Mouse (Mus musculus) midbrain, postnatal 0 days (tissue): Measurements from ENCODE around the gene Mblac1. TPM values are rescaled to one million over a fixed set of nuclear protein-coding genes. Genes with fewer than 3 reads are reported as not detected.

Source experiments
- ATAC-seq: fragments of 200-750 bp; cut with Nextera tagmentation; 2 replicates; pipeline ENCODE4 v1.8.0; 2017; ENCODE audit warnings: moderate number of reproducible peaks, mild to moderate bottlenecking, moderate TSS enrichment, moderate library complexity; ENCODE audit not compliant: low FRiP score
- DNase-seq: peaks from one replicate; pipeline ENCODE4 v3.0.0-alpha.2; 2015; ENCODE audit warnings: low spot score
- H3K27ac ChIP-seq: fragments of 300-500 bp; sonication (generic); 2 replicates; pipeline ENCODE4 v1.5.1; 2014; ENCODE audit warnings: low read depth, mild to moderate bottlenecking, low read length, mixed read lengths
- H3K27me3 ChIP-seq: fragments of 300-500 bp; sonication (generic); 2 replicates; pipeline ENCODE4 v1.6.1; 2014; ENCODE audit warnings: low read length, control low read depth, mixed read lengths; ENCODE audit not compliant: insufficient read depth
- H3K36me3 ChIP-seq: fragments of 300-500 bp; sonication (generic); 2 replicates; pipeline ENCODE4 v1.6.1; 2014; ENCODE audit warnings: low read length, control low read depth, mixed read lengths; ENCODE audit not compliant: insufficient read depth
- H3K4me1 ChIP-seq: fragments of 300-500 bp; sonication (generic); 2 replicates; pipeline ENCODE4 v1.6.1; 2014; ENCODE audit warnings: mild to moderate bottlenecking, control low read depth, antibody characterized with exemption, low read length, mixed read lengths; ENCODE audit not compliant: insufficient read depth
- H3K4me2 ChIP-seq: fragments of 300-500 bp; sonication (generic); 2 replicates; pipeline ENCODE4 v1.6.1; 2014; ENCODE audit warnings: low read depth, mild to moderate bottlenecking, low read length, mixed read lengths; ENCODE audit not compliant: poor library complexity, severe bottlenecking
- H3K4me3 ChIP-seq: fragments of 300-500 bp; sonication (generic); 2 replicates; pipeline ENCODE4 v1.5.1; 2014; ENCODE audit warnings: low read depth, mild to moderate bottlenecking, low read length, moderate library complexity
- H3K9ac ChIP-seq: fragments of 300-500 bp; sonication (generic); replicated peaks from 2 replicates; pipeline ENCODE4 v1.6.1; 2014; ENCODE audit warnings: mild to moderate bottlenecking, low read length, moderate library complexity, mixed read lengths; ENCODE audit not compliant: poor library complexity, severe bottlenecking
- H3K9me3 ChIP-seq: fragments of 300-500 bp; sonication (generic); 2 replicates; pipeline ENCODE4 v1.6.1; 2016; ENCODE audit warnings: low read length, control low read depth
- CTCF ChIP-seq: IDR thresholded peaks from 2 replicates; pipeline ENCODE4 v1.5.1; 2016; ENCODE audit warnings: antibody characterized with exemption, mild to moderate bottlenecking
- WGBS: fragments of 180-500 bp; shearing (Covaris S2); extraction: QIAGEN DNeasy Blood & Tissue Kit; methylation state at CpG from one replicate; pipeline ENCODE4 v1.1.7; 2014; 5-methylcytosine and 5-hydroxymethylcytosine counted together
- polyA plus RNA-seq: library from polyadenylated mRNA; unstranded; fragments of >200 nt; fragmentation: Nextera tagmentation; extraction: Ambion mirVana; gene quantifications from 2 replicates; pipeline ENCODE4 v1.2.1, GENCODE M21; 2015
- total RNA-seq: library from RNA; depleted of rRNA; stranded (reverse); fragments of >200 nt; gene quantifications from 2 replicates; pipeline ENCODE4 v1.2.3, GENCODE M21; 2014

The Mblac1 gene
- total and polyA plus RNA-seq, 2 experiments from 2014 or later, result 11.2 to 15.6 TPM

- WGBS, result 0% methylated on average over 31 of the region's 31 CpGs
- ATAC-seq, result peak; percentile 87
These were observed 7.0 kb upstream of the Mblac1 start, which contains the start of the genes Taf6 and Cnpy4 for GRCm38 (mm10) chr5:138186950-138187638. Gene Taf6 (minus strand): TSS chr5:138187451. Gene Cnpy4 (plus strand): TSS chr5:138187485.

GRCm38 (mm10) chr5:138187661-138188306, 6.3 kb upstream of the Mblac1 start:
- Histone ChIP-seq H3K4me2 (peak overlapping the region; percentile 70), H3K9me3 (no peaks in the 10 kb centered on the region), H3K36me3 (peaks cover 25% of the 10 kb centered on the region; the same call in 1 of the 2 replicates), H3K27ac (peak overlapping the region; percentile 69; the same call in 1 of the 2 replicates), H3K27me3 (no peaks in the 10 kb centered on the region), H3K9ac (peak overlapping the region; percentile 72), H3K4me1 (no peaks in the 10 kb centered on the region), H3K4me3 (peak overlapping the region; percentile 65)
- DNase-seq, result peak; percentile 92
- no peak for TF ChIP-seq CTCF
- under 1% methylated on average over 10 of the region's 10 CpGs for WGBS
- peak; percentile 84 for ATAC-seq

More at GRCm38 (mm10) chr5:138186950-138187638, 7.0 kb upstream of the Mblac1 start, which contains the start of the genes Taf6 and Cnpy4:
- Histone ChIP-seq H3K9me3 (no peaks in the 10 kb centered on the region), H3K4me2 (peak within 1 kb of the TSS; percentile 70), H3K4me3 (peak within 1 kb of the TSS; percentile 65), H3K4me1 (no peaks in the 10 kb centered on the region), H3K27me3 (no peaks in the 10 kb centered on the region), H3K9ac (peak within 1 kb of the TSS; percentile 77), H3K27ac (peak within 1 kb of the TSS; percentile 76), H3K36me3 (peaks cover 26% of the 10 kb centered on the region)
- DNase-seq, result peak; percentile 94
- no peak for TF ChIP-seq CTCF

DNA sequence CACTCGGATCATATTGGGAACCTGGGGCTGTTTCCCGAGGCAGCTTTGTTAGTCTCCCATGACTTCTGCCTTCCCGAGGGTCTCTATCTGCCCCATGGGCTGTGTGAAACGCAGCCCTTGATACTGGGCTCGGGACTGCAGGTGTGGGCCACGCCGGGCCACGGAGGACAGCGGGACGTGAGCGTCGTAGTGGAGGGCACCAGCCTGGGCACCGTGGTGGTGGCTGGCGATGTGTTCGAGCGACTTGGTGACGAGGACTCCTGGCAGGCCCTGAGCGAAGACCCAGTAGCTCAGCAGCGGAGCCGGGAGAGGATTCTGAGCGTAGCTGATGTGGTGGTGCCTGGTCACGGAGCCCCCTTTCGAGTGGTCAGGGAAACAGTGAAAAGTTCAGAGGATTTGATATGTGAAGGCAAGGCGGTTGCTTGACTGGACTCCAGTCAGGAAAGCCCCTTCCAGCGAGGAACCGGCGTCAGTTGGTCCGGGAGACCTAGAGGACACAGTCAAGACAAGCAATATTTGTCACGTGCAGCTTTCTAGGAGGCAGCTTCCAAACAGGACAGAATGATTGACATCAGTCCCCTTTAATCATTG, 736 bp downstream of the Mblac1 start:
- peaks cover 17% of the 10 kb centered on the region; the same call in 1 of the 2 replicates for H3K36me3 ChIP-seq
- H3K27me3 ChIP-seq, result no peaks in the 10 kb centered on the region
- H3K4me1 ChIP-seq, result peaks cover 3% of the 10 kb centered on the region; the same call in 1 of the 2 replicates
- WGBS, result under 1% methylated on average over 29 of the region's 29 CpGs
- peak overlapping the region; percentile 95 for H3K4me2 ChIP-seq
- H3K9ac ChIP-seq, result peak overlapping the region; percentile 86
- DNase-seq, result peak; percentile 46
- ATAC-seq, result peak; percentile 70
- peak overlapping the region; percentile 92 for H3K27ac ChIP-seq
- peak; percentile 9; the same call in 1 of the 2 replicates for TF ChIP-seq CTCF
- no peaks in the 10 kb centered on the region for H3K9me3 ChIP-seq
- H3K4me3 ChIP-seq, result peak overlapping the region; percentile 76

DNA sequence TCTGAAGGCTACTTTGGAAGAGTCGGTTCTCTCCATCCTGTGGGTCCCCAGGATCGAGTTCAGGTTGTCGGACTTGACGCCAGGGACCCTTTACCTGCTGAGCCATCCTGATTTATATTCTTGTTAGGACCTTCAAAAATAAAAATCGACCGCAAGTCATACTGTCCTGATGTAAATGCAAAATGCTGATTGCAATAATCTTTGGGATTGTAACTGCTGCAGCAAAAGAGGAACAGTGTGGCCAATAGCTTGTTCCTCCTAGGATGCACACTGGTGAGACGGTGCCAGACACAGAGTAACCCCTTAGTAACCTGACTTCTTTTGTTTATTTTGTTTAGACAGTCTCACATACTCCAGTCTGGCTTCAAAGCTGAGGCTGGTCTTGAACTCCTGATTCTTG, 1.3 kb downstream of the Mblac1 start:
- 64% methylated on average over 7 of the region's 7 CpGs for WGBS
- no peaks in the 10 kb centered on the region for H3K27me3 ChIP-seq
- no peak for ATAC-seq
- H3K27ac ChIP-seq, result no peak overlapping the region
- peak overlapping the region; percentile 86 for H3K9ac ChIP-seq
- H3K4me3 ChIP-seq, result peak overlapping the region; percentile 76
- peaks cover 3% of the 10 kb centered on the region; the same call in 1 of the 2 replicates for H3K4me1 ChIP-seq
- TF ChIP-seq CTCF, result no peak
- no peak for DNase-seq
- no peaks in the 10 kb centered on the region for H3K9me3 ChIP-seq
- peaks cover 12% of the 10 kb centered on the region; the same call in 1 of the 2 replicates for H3K36me3 ChIP-seq
- H3K4me2 ChIP-seq, result peak overlapping the region; percentile 95

GRCm38 (mm10) chr5:138199576-138199975, 5.5 kb downstream of the Mblac1 start:
- no peak overlapping the region for H3K4me3 ChIP-seq
- no peak overlapping the region for H3K27ac ChIP-seq
- no peaks in the 10 kb centered on the region for H3K27me3 ChIP-seq
- no peak overlapping the region for H3K4me2 ChIP-seq
- no peak overlapping the region for H3K9ac ChIP-seq
- ATAC-seq, result no peak
- peaks cover 3% of the 10 kb centered on the region; the same call in 1 of the 2 replicates for H3K4me1 ChIP-seq
- TF ChIP-seq CTCF, result peak; percentile 66
- no peaks in the 10 kb centered on the region for H3K36me3 ChIP-seq
- H3K9me3 ChIP-seq, result no peaks in the 10 kb centered on the region
- peak; percentile 31 for DNase-seq
- WGBS, result 0% methylated on average over 1 of the region's 1 CpGs
